In the genomic region with DNA sequence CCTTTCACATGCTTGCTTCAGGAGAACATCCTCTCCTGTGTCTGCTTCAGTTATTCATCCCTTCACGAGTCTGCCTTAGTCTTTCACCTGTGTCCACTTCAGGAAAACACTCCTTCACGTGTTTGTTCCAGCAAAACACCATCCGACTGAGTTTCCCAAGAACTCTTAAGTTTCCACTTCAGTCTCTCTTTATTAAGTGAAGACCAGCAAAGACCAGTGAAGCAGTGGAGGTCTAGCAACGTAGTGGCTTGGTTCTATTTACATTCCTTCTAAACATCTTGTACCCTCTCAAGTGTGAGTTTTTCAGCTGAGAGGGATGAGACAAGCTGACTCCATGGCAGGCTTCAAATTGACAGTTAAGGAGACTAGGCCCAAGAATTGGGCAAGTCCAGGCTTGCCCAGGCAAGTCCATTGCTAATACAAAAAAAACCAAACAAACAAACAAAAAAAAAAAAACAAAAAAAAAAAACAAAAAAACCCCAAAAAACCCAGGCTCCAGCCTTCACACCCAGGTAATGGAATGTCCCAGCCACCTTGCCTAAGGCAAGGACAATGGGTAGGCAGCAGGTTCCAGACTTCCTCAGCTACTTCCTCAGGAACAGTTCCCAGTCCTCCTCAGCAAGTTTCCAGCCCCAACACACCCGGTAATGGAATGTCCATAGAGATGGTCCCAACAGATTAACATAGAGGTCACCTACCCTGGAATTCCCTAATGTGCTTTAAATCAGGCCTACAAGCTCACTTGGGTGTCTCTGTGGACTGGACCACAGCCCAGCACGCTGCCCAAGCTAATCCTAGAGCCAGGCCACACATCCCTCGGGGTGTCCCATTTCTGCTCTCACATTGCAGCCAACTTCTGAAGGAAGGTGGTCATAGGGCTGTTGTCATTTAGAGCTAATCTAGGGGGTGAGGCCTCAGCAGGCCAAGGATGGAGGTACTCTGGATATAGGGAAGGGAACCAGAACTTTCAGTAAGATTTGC, we compare ENCODE assay signal across 22 mouse cellular contexts. TPM values are rescaled to one million over a fixed set of nuclear protein-coding genes. Genes with fewer than 3 reads are reported as not detected.
DNase-seq lines count a peak whose midpoint lies in the region; ATAC-seq and TF ChIP-seq lines count a peak whose summit lies in the region.
"Had no signal": no experiment of that assay in that cellular context is flagged by ENCODE, and none has a peak within 500 bp of the region (broad histone marks: within the 10 kb centered on the region; RNA-seq: fewer than 3 reads in every experiment).

No protein-coding gene starts in this region.

- DNase-seq in adrenal gland, postnatal 10 days, result peak; percentile 15
- no peak for DNase-seq in adrenal gland, postnatal 25 days
- peak; percentile 11 for DNase-seq in kidney, adult 18-20 months
- peak; percentile 7 for DNase-seq in kidney, postnatal 10 days
- no peak for DNase-seq in frontal cortex, adult 2 months (ENCODE audit: extremely low spot score in 1 of 2, low spot score in 1 of 2)
- no peak for DNase-seq in layer of hippocampus, adult 18-20 months (ENCODE audit: low spot score in 2 of 2)
- DNase-seq: adrenal gland, adult 8-10 months; cerebellum, adult 8-10 months; gastrocnemius, postnatal 10 days; heart, postnatal 14 days; liver, embryonic 13.5 days; midbrain, embryonic 14.5 days; right cerebral cortex, postnatal 14 days; spleen, adult 18-20 months; thymus, postnatal 14 days had no signal

- TF ChIP-seq EP300 in ES-Bruce4 (IDR thresholded peaks at IDR 0.05; ENCODE audit: insufficient read depth, low read depth, low read length), result no peak

- H3K27ac ChIP-seq in kidney, embryonic 14.5 days (ENCODE audit: low read depth, low read length), result no peak overlapping the region
- H3K27ac ChIP-seq in ES-Bruce4 (ENCODE audit: insufficient read depth, low read length), result peak overlapping the region; percentile 61
- H3K27ac ChIP-seq: forebrain, embryonic 13.5 days; heart, embryonic 13.5 days; hindbrain, embryonic 14.5 days; left cerebral cortex, adult 2 months; liver, embryonic 13.5 days; neural tube, embryonic 12.5 days had no signal

- no peak overlapping the region for H3K9ac ChIP-seq in kidney, embryonic 14.5 days (ENCODE audit: low read depth, low read length)
- H3K9ac ChIP-seq in ES-Bruce4 (ENCODE audit: low read depth, poor library complexity, severe bottlenecking), result no peak overlapping the region
- H3K9ac ChIP-seq: forebrain, embryonic 13.5 days; heart, embryonic 13.5 days; hindbrain, embryonic 14.5 days; liver, embryonic 13.5 days; neural tube, embryonic 12.5 days had no signal

- H3K36me3 ChIP-seq in kidney, embryonic 14.5 days (ENCODE audit: control insufficient read depth, insufficient read depth, low read length), result no peaks in the 10 kb centered on the region
- H3K36me3 ChIP-seq in ES-Bruce4 (ENCODE audit: control insufficient read depth, insufficient read depth, low read length, poor library complexity, severe bottlenecking), result no peaks in the 10 kb centered on the region
- H3K36me3 ChIP-seq: heart, embryonic 13.5 days; liver, embryonic 13.5 days; neural tube, embryonic 12.5 days had no signal

- 88% methylated on average over 7 of the region's 7 CpGs for WGBS in kidney, embryonic 14.5 days

- no peak for ATAC-seq in kidney, embryonic 14.5 days (ENCODE audit: low FRiP score, low TSS enrichment)
- ATAC-seq: forebrain, embryonic 13.5 days had no signal

- H3K4me2 ChIP-seq in kidney, embryonic 14.5 days (replicated peaks; ENCODE audit: low read depth, low read length), result no peak overlapping the region
- H3K4me2 ChIP-seq: forebrain, embryonic 13.5 days; heart, embryonic 13.5 days; hindbrain, embryonic 14.5 days; liver, embryonic 13.5 days; neural tube, embryonic 12.5 days had no signal

- TF ChIP-seq CTCF in ES-Bruce4 (IDR thresholded peaks at IDR 0.05; ENCODE audit: low read depth, low read length), result no peak

- H3K9me3 ChIP-seq in kidney, embryonic 14.5 days (ENCODE audit: control insufficient read depth, low read length), result no peaks in the 10 kb centered on the region
- peaks cover 28% of the 10 kb centered on the region for H3K9me3 ChIP-seq in ES-Bruce4 (replicated peaks; ENCODE audit: control insufficient read depth, insufficient read depth, low read length, poor library complexity, severe bottlenecking)
- H3K9me3 ChIP-seq: forebrain, embryonic 13.5 days; heart, embryonic 13.5 days; liver, embryonic 13.5 days; neural tube, embryonic 12.5 days had no signal

- H3K4me3 ChIP-seq in kidney, embryonic 14.5 days (ENCODE audit: low read length), result no peak overlapping the region
- H3K4me3 ChIP-seq in ES-Bruce4 (ENCODE audit: low read depth, low read length), result no peak overlapping the region
- H3K4me3 ChIP-seq: forebrain, embryonic 13.5 days; heart, embryonic 13.5 days; left cerebral cortex, adult 2 months; liver, embryonic 13.5 days; neural tube, embryonic 12.5 days had no signal

- H3K4me1 ChIP-seq in kidney, embryonic 14.5 days (ENCODE audit: control insufficient read depth, insufficient read depth, low read length), result no peaks in the 10 kb centered on the region
- H3K4me1 ChIP-seq in ES-Bruce4 (ENCODE audit: control insufficient read depth, insufficient read depth, low read length), result no peaks in the 10 kb centered on the region
- H3K4me1 ChIP-seq: forebrain, embryonic 13.5 days; heart, embryonic 13.5 days; liver, embryonic 13.5 days; neural tube, embryonic 12.5 days had no signal

- no peaks in the 10 kb centered on the region for H3K27me3 ChIP-seq in kidney, embryonic 14.5 days (ENCODE audit: control insufficient read depth, insufficient read depth, low read length)
- H3K27me3 ChIP-seq in ES-Bruce4 (ENCODE audit: control insufficient read depth, insufficient read depth, low read length, poor library complexity, severe bottlenecking), result no peaks in the 10 kb centered on the region
- H3K27me3 ChIP-seq: forebrain, embryonic 13.5 days; heart, embryonic 13.5 days; liver, embryonic 13.5 days; neural tube, embryonic 12.5 days had no signal

- TF ChIP-seq POLR2A in ES-Bruce4 (IDR thresholded peaks at IDR 0.05; ENCODE audit: insufficient read depth, low read length), result no peak

RNA-seq across cellular contexts. Expression of a gene that starts 31.9 kb away (rescaled TPM):
- 10 to 100 TPM; 28.0 to 34.3 TPM for total RNA-seq in adrenal gland, postnatal 10 days (2021)
- 43.5 and 44.0 TPM in 2 replicates for total RNA-seq in adrenal gland, postnatal 25 days (2021)
- 23.1 and 33.6 TPM in 2 replicates for polyA plus RNA-seq in kidney, embryonic 14.5 days (2014; fragmentation: Nextera tagmentation; extraction: Ambion mirVana)
- 16.4 and 20.1 TPM in 2 replicates for polyA plus RNA-seq in ES-Bruce4 (2011; ENCODE audit: insufficient read depth, insufficient read length, low read depth, missing spikeins)
- 24.0 and 25.5 TPM in 2 replicates for polyA plus RNA-seq in frontal cortex, adult 2 months (2012; rRNA removed)
- 10 to 100 TPM; 26.2 to 28.9 TPM for total RNA-seq in layer of hippocampus, adult 18-20 months (2021)

Comparison
In these comparisons a context has a peak if more than half of its experiments do, and no peak if none do; other contexts are left out.
1. DNase-seq: peak in adrenal gland, postnatal 10 days (single experiment), kidney, adult 18-20 months (single experiment) and kidney, postnatal 10 days (single experiment); none in adrenal gland, postnatal 25 days (single experiment), frontal cortex, adult 2 months (0 of 2) and layer of hippocampus, adult 18-20 months (0 of 2).